Mouse (Mus musculus) gastrocnemius, adult 2 months (tissue): ENCODE data around the gene Gm29609. TPM values are rescaled to one million over a fixed set of nuclear protein-coding genes. Genes with fewer than 3 reads are reported as not detected.

Experiments used
- DNase-seq: peaks from one replicate; pipeline ENCODE4 v3.0.0; 2022
- H3K27ac ChIP-seq: fragments of 200-600 bp; 2 replicates; pipeline ENCODE4 v1.8.1; 2022; ENCODE audit warnings: mild to moderate bottlenecking
- H3K4me3 ChIP-seq: fragments of 200-600 bp; 2 replicates; pipeline ENCODE4 v1.8.1; 2022; ENCODE audit warnings: mild to moderate bottlenecking, moderate library complexity
- CTCF ChIP-seq: fragments of 200-600 bp; IDR thresholded peaks from 2 replicates; pipeline ENCODE4 v1.8.1; 2022; ENCODE audit warnings: antibody characterized with exemption, mild to moderate bottlenecking, moderate library complexity
- intact Hi-C: fragments of 180-260 bp; cut with DNase I; formaldehyde crosslinking; loops from one replicate; pipeline ENCODE4 v1.15.1; 2025
- total RNA-seq, 2 experiments: library from RNA; stranded (reverse); gene quantifications; 2 replicates each; pipeline ENCODE4 v1.2.3; 2021

Gene Gm29609
- total RNA-seq, 2 experiments from 2014 or later, result 0.53 to 0.74 TPM

DNA sequence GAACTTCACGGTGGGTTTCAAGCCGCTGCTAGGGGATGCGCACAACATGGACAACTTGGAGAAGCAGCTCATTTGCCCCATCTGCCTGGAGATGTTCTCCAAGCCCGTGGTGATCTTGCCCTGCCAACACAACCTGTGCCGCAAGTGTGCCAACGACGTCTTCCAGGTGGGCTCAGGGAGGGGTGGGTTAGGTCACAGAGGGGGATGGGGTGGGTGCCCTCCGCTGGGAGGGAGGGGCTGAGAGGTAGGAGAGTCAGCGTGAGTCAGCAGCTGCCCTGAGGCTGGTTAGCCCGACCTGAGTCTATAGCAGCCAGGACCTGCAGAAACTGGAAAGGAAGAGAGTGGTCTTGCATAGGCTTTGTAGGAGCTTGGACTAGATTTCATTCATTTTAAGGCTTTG is 62.8 kb downstream of the Gm29609 start:
- intact Hi-C loops, result no loop called here
- peak; percentile 74 for DNase-seq
- TF ChIP-seq CTCF, result no peak

DNA sequence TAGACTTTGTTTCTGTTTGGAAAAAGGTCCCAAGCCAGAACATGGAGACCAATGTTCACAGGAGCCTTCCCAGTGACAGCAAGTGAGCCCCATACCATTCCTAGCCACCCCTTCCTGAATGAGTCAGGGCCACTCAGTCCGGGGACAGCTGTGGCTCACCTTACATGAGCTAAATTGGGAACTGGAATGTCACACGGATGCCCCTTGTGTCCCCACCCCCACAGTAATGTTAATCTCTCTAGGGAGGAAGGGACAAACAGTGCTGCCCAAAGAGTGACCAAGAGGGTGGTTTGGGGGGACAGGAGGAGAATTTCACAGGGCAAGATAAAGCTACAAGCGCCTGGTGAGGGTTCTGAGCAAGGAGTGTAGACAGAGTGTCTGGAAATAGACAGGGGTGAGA is 63.4 kb downstream of the Gm29609 start, which contains the start of gene Trim54:
Trim54 (plus strand) TSS at position 359 of the 400 bp plus-strand sequence.
- Histone ChIP-seq H3K27ac (peak within 1 kb of the TSS; percentile 99), H3K4me3 (peak within 1 kb of the TSS; percentile 83)
- DNase-seq, result peak; percentile 78
- no peak for TF ChIP-seq CTCF
- intact Hi-C loops, result no loop called here

More for the DNA sequence above, 62.8 kb downstream of the Gm29609 start:
- Histone ChIP-seq H3K27ac (peak overlapping the region; percentile 99), H3K4me3 (peak overlapping the region; percentile 83)

GRCm38 (mm10) chr5:31110781-31111180 is 68.9 kb downstream of the Gm29609 start:
- H3K27ac ChIP-seq, result 0 out of 2 replicates have a peak overlapping the region, but pooled peaks have one; percentile 51
- peak; percentile 70 for TF ChIP-seq CTCF
- intact Hi-C loops, result no loop called here
- H3K4me3 ChIP-seq, result no peak overlapping the region
- no peak for DNase-seq

DNA sequence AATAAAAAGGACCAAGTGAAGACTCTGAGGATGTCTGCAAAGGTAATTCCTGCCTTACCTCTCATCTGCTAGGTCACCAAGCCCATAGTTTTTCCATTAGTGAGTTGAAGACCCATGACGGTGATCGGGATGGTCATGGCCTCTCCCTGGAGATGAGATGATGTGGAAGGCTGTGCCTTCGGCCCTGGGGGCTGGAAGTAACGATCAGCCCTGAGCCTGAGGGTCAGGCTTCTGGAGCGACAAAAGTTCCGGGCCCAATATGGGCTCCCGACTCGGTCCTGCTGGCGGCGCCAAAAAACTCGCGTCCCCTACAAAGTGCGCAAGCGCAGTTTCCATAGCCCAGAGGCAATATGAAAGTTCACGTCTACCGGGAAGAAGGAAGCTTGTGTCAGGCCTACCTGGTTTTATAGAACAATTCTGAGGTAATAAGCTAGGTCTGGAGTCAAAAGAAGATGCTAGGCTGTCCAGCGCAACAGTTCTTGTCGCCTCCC is 71.7 kb downstream of the Gm29609 start, which contains the start of gene Slc30a3:
Slc30a3 (minus strand) TSS at position 238 of the 491 bp plus-strand sequence.
- TF ChIP-seq CTCF, result no peak
- DNase-seq, result no peak
- Histone ChIP-seq H3K27ac (no peak within 1 kb of the TSS), H3K4me3 (no peak within 1 kb of the TSS)
- intact Hi-C loops, result no loop called here

DNA sequence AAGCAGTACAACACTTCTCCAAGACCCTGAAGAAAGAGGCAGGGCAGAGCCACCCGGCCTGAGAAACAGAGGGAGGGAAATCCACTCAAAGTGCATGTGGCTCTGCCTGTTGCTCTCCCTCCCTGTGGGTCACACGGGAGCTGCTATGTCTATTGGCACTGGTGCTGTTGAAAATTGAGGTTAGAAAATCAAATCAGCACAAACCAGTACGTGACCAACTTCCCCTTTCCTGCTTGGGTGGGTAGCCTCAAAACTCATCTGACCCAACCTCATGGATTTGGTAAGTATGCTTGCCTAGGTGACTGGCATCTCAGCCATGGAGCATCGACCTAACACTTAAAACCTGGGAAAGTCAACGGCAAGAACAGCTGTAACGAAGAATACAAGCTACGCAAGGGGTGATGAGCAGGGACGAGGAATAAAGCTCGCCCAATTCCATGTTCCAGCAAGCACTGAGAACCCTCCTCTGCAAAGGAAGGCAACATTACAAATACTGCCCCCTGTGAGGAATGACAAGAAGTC is 73.8 kb downstream of the Gm29609 start, which contains the start of gene Dnajc5g:
Dnajc5g (plus strand) TSS at position 472 of the 522 bp plus-strand sequence.
- no peak within 1 kb of the TSS for H3K4me3 ChIP-seq
- intact Hi-C loops, result no loop called here
- no peak for DNase-seq
- TF ChIP-seq CTCF, result no peak
- no peak within 1 kb of the TSS for H3K27ac ChIP-seq

- TF ChIP-seq CTCF, result no peak
- DNase-seq, result no peak
- peak overlapping the region; percentile 67 for H3K4me3 ChIP-seq
- H3K27ac ChIP-seq, result no peak overlapping the region
- intact Hi-C loops, result no loop called here
These were observed 83.8 kb downstream of the Gm29609 start for GRCm38 (mm10) chr5:31095711-31096480.

GRCm38 (mm10) chr5:31094799-31095691 is 84.7 kb downstream of the Gm29609 start:
- Histone ChIP-seq H3K4me3 (peak overlapping the region; percentile 67), H3K27ac (no peak overlapping the region)
- TF ChIP-seq CTCF, result peak; percentile 22; the same call in 1 of the 2 replicates
- peak; percentile 63 for DNase-seq
- intact Hi-C loops, result no loop called here

Other genes starting within 250 kb of the Gm29609 start
- 1 to 10 TPM; 2.0 to 2.9 TPM for gene Cgref1, start 234.3 kb downstream of the Gm29609 start, total RNA-seq
- gene Preb, start 219.6 kb downstream of the Gm29609 start, total RNA-seq, result 10 to 100 TPM; 76.5 to 83.6 TPM
- gene Tcf23, start 211.2 kb downstream of the Gm29609 start, total RNA-seq, result under 1 TPM in 1 of 2 experiments, not detected in 1; 0.28 TPM
- 10 to 100 TPM; 40.9 to 41.6 TPM for gene Atraid, start 131.6 kb downstream of the Gm29609 start, total RNA-seq
- 1 to 10 TPM; 5.6 to 6.0 TPM for gene Slc5a6, start 131.0 kb downstream of the Gm29609 start, total RNA-seq
- gene Cad, start 125.1 kb downstream of the Gm29609 start, total RNA-seq, result 10 to 100 TPM; 25.5 to 28.6 TPM
- not detected for gene Dnajc5g, start 73.6 kb downstream of the Gm29609 start, total RNA-seq
- not detected for gene Slc30a3, start 71.7 kb downstream of the Gm29609 start, total RNA-seq
- gene Trim54, start 63.2 kb downstream of the Gm29609 start, total RNA-seq, result 100 to 1,000 TPM; 356 to 504 TPM
- not detected for gene Ucn, start 41.1 kb downstream of the Gm29609 start, total RNA-seq
- 10 to 100 TPM; 16.9 to 24.2 TPM for gene Mpv17, start 25.7 kb downstream of the Gm29609 start, total RNA-seq
- 10 to 100 TPM; 22.9 to 26.5 TPM for gene Gtf3c2, start 233 bp upstream of the Gm29609 start, total RNA-seq
- gene Snx17, start 13.3 kb upstream of the Gm29609 start, total RNA-seq, result 10 to 100 TPM; 31.1 to 33.2 TPM
- gene Eif2b4, start 13.5 kb upstream of the Gm29609 start, total RNA-seq, result 10 to 100 TPM; 39.5 to 53.9 TPM
- 1 to 10 TPM; 6.2 to 7.1 TPM for gene Zfp513, start 22.4 kb upstream of the Gm29609 start, total RNA-seq
- 10 to 100 TPM; 41.1 to 45.7 TPM for gene Ppm1g, start 40.8 kb upstream of the Gm29609 start, total RNA-seq
- 10 to 100 TPM; 51.3 to 58.5 TPM for gene Nrbp1, start 61.0 kb upstream of the Gm29609 start, total RNA-seq
- gene Gm9970, start 61.3 kb upstream of the Gm29609 start, total RNA-seq, result not detected
- gene Krtcap3, start 71.8 kb upstream of the Gm29609 start, total RNA-seq, result 1 to 10 TPM; 1.5 to 2.0 TPM
- 10 to 100 TPM; 26.0 to 34.8 TPM for gene Ift172, start 111.2 kb upstream of the Gm29609 start, total RNA-seq
- 1 to 10 TPM; 1.2 to 3.2 TPM for gene Fndc4, start 116.2 kb upstream of the Gm29609 start, total RNA-seq
- gene Gckr, start 117.5 kb upstream of the Gm29609 start, total RNA-seq, result not detected